Mouse (Mus musculus): ENCODE results near the gene Olfr875. TPM values are rescaled to one million over a fixed set of nuclear protein-coding genes. Genes with fewer than 3 reads are reported as not detected.

Gene Olfr875
- polyA plus RNA-seq, 1 experiment, result not detected

DNA sequence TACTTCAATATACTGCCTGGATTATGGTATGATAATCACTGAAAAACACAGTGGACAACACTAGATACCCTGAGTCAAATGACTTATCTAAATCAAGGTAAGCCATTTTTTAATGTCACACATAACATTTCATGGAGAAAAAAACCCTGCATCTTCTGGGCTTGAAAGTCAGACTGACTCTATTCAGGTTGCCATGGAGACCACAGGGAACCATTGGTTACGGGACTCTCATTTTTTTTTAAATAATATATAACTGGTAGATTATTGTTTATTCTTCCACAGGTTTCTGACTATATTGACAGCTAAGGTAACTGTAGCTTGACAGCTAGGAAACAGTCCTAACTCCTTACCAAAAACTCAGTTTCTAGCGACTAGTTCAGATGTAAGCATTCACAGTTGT lies 20.2 kb upstream of the Olfr875 start:
- H3K79me2 ChIP-seq (ENCODE audit: control insufficient read depth, insufficient read depth), result no peaks in the 10 kb centered on the region
- no peaks in the 10 kb centered on the region for H3K36me3 ChIP-seq (ENCODE audit: control insufficient read depth, insufficient read depth)
- no peak overlapping the region for H3K4me3 ChIP-seq
- H3K27me3 ChIP-seq (ENCODE audit: control insufficient read depth, insufficient read depth, insufficient read length), result no peaks in the 10 kb centered on the region
- no peak overlapping the region for H3ac ChIP-seq (ENCODE audit: control insufficient read depth, insufficient read length)
- TF ChIP-seq REST (IDR thresholded peaks at IDR 0.05; ENCODE audit: insufficient read depth, insufficient read length) (no peak), TCF12 (IDR thresholded peaks at IDR 0.05; ENCODE audit: insufficient read depth, poor library complexity, severe bottlenecking) (no peak)
- no peak overlapping the region for H3K4me2 ChIP-seq (ENCODE audit: low read depth)

DNA sequence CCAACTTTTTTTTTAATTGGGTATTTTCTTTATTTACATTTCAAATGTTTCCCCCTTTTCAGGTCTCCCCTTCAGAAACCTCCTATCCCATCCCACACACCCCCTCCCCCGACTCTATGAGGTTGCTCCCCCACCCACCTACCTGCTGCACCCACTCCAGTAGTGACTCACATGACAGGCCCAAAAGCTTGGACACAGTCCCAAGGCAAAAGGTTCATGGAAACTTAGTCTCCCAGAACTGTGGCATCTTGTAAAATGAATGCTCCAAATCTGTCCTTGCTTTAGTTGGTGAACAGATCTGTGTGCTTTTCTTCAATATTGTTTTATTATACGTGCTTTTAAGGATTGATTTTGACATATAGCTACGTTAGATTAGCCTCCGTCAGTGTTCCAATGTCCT lies 19.7 kb upstream of the Olfr875 start:
- Histone ChIP-seq H3K4me3 (no peak overlapping the region), H3K36me3 (ENCODE audit: control insufficient read depth, insufficient read depth) (no peaks in the 10 kb centered on the region), H3K79me2 (ENCODE audit: control insufficient read depth, insufficient read depth) (no peaks in the 10 kb centered on the region), H3K4me2 (ENCODE audit: low read depth) (no peak overlapping the region), H3K27me3 (ENCODE audit: control insufficient read depth, insufficient read depth, insufficient read length) (no peaks in the 10 kb centered on the region), H3ac (ENCODE audit: control insufficient read depth, insufficient read length) (no peak overlapping the region)
- TF ChIP-seq MYOD1 (IDR thresholded peaks at IDR 0.05; ENCODE audit: control insufficient read depth in 1 of 3, insufficient read length in 2 of 3, low read depth in 2 of 3), result no peak
- TF ChIP-seq REST (IDR thresholded peaks at IDR 0.05; ENCODE audit: insufficient read depth, insufficient read length), result no peak
- no peak for TF ChIP-seq SRF (IDR thresholded peaks at IDR 0.05; ENCODE audit: control insufficient read depth, insufficient read length, low read depth)
- no peak for TF ChIP-seq USF1 (IDR thresholded peaks at IDR 0.05; ENCODE audit: low read depth)
- no peak for TF ChIP-seq TCF3 (IDR thresholded peaks at IDR 0.05; ENCODE audit: insufficient read length, low read depth)
- no peak for TF ChIP-seq MAX (IDR thresholded peaks at IDR 0.05; ENCODE audit: low read depth)
- TF ChIP-seq MYOG (IDR thresholded peaks at IDR 0.05; ENCODE audit: control insufficient read depth in 1 of 3, insufficient read depth in 1 of 3, insufficient read length in 2 of 3, low read depth in 2 of 3), result no peak
- TF ChIP-seq CEBPB (IDR thresholded peaks at IDR 0.05; ENCODE audit: insufficient read depth, poor library complexity, severe bottlenecking), result no peak
- TF ChIP-seq POLR2AphosphoS2 (IDR thresholded peaks at IDR 0.05; ENCODE audit: insufficient read length, low read depth), result no peak
- no peak for TF ChIP-seq TCF12 (IDR thresholded peaks at IDR 0.05; ENCODE audit: insufficient read depth, poor library complexity, severe bottlenecking)
- TF ChIP-seq POLR2A (IDR thresholded peaks at IDR 0.05; ENCODE audit: insufficient read length, low read depth), result no peak
- TF ChIP-seq E2F4 (IDR thresholded peaks at IDR 0.05; ENCODE audit: insufficient read depth), result no peak

DNA sequence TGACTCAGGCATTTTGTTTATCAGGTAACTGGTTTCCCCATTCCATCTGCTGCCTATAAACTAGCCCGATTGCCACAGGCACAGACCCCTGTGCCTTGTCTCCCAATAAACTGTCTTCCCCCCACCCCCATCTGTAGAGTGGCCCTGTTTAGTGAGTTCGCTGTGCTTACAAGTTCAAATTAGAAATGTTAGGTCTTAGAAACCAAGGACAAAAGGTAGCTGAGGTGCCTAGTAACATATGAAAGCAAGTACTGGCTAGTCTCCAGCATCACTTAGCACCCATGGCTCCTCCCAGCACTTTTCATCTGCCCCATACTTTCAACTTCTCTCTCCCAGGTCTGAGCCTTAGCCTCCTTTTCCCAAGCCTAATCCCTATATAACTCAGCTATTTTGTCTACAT lies 9.9 kb upstream of the Olfr875 start:
- H3ac ChIP-seq (ENCODE audit: control insufficient read depth, insufficient read length), result no peak overlapping the region
- H3K4me2 ChIP-seq (ENCODE audit: low read depth), result no peak overlapping the region
- H3K4me3 ChIP-seq, result no peak overlapping the region
- no peak for TF ChIP-seq SRF (IDR thresholded peaks at IDR 0.05; ENCODE audit: control insufficient read depth, insufficient read length, low read depth)
- no peak for TF ChIP-seq MAX (IDR thresholded peaks at IDR 0.05; ENCODE audit: low read depth)
- TF ChIP-seq MYOG (IDR thresholded peaks at IDR 0.05; ENCODE audit: control insufficient read depth in 1 of 3, insufficient read depth in 1 of 3, insufficient read length in 2 of 3, low read depth in 2 of 3), result no peak
- no peak for TF ChIP-seq CEBPB (IDR thresholded peaks at IDR 0.05; ENCODE audit: insufficient read depth, poor library complexity, severe bottlenecking)
- no peak for TF ChIP-seq MYOD1 (IDR thresholded peaks at IDR 0.05; ENCODE audit: control insufficient read depth in 1 of 3, insufficient read length in 2 of 3, low read depth in 2 of 3)
- no peak for TF ChIP-seq POLR2AphosphoS2 (IDR thresholded peaks at IDR 0.05; ENCODE audit: insufficient read length, low read depth)
- TF ChIP-seq POLR2A (IDR thresholded peaks at IDR 0.05; ENCODE audit: insufficient read length, low read depth), result no peak
- TF ChIP-seq TCF12 (IDR thresholded peaks at IDR 0.05; ENCODE audit: insufficient read depth, poor library complexity, severe bottlenecking), result no peak
- no peak for TF ChIP-seq USF1 (IDR thresholded peaks at IDR 0.05; ENCODE audit: low read depth)
- TF ChIP-seq TCF3 (IDR thresholded peaks at IDR 0.05; ENCODE audit: insufficient read length, low read depth), result no peak
- TF ChIP-seq E2F4 (IDR thresholded peaks at IDR 0.05; ENCODE audit: insufficient read depth), result no peak
- no peak for TF ChIP-seq REST (IDR thresholded peaks at IDR 0.05; ENCODE audit: insufficient read depth, insufficient read length)
- no peaks in the 10 kb centered on the region for H3K27me3 ChIP-seq (ENCODE audit: control insufficient read depth, insufficient read depth, insufficient read length)
- H3K36me3 ChIP-seq (ENCODE audit: control insufficient read depth, insufficient read depth), result no peaks in the 10 kb centered on the region
- H3K79me2 ChIP-seq (ENCODE audit: control insufficient read depth, insufficient read depth), result no peaks in the 10 kb centered on the region

- H3ac ChIP-seq (ENCODE audit: control insufficient read depth, insufficient read length), result no peak overlapping the region
- H3K27me3 ChIP-seq (ENCODE audit: control insufficient read depth, insufficient read depth, insufficient read length), result no peaks in the 10 kb centered on the region
- no peak for TF ChIP-seq E2F4 (IDR thresholded peaks at IDR 0.05; ENCODE audit: insufficient read depth)
- no peak for TF ChIP-seq SRF (IDR thresholded peaks at IDR 0.05; ENCODE audit: control insufficient read depth, insufficient read length, low read depth)
- TF ChIP-seq TCF12 (IDR thresholded peaks at IDR 0.05; ENCODE audit: insufficient read depth, poor library complexity, severe bottlenecking), result no peak
- no peak for TF ChIP-seq CEBPB (IDR thresholded peaks at IDR 0.05; ENCODE audit: insufficient read depth, poor library complexity, severe bottlenecking)
- TF ChIP-seq MYOD1 (IDR thresholded peaks at IDR 0.05; ENCODE audit: control insufficient read depth in 1 of 3, insufficient read length in 2 of 3, low read depth in 2 of 3), result no peak
- TF ChIP-seq MAX (IDR thresholded peaks at IDR 0.05; ENCODE audit: low read depth), result no peak
- no peak for TF ChIP-seq POLR2AphosphoS2 (IDR thresholded peaks at IDR 0.05; ENCODE audit: insufficient read length, low read depth)
- TF ChIP-seq USF1 (IDR thresholded peaks at IDR 0.05; ENCODE audit: low read depth), result no peak
- no peak for TF ChIP-seq MYOG (IDR thresholded peaks at IDR 0.05; ENCODE audit: control insufficient read depth in 1 of 3, insufficient read depth in 1 of 3, insufficient read length in 2 of 3, low read depth in 2 of 3)
- TF ChIP-seq POLR2A (IDR thresholded peaks at IDR 0.05; ENCODE audit: insufficient read length, low read depth), result no peak
- no peak for TF ChIP-seq REST (IDR thresholded peaks at IDR 0.05; ENCODE audit: insufficient read depth, insufficient read length)
- TF ChIP-seq TCF3 (IDR thresholded peaks at IDR 0.05; ENCODE audit: insufficient read length, low read depth), result no peak
- H3K79me2 ChIP-seq (ENCODE audit: control insufficient read depth, insufficient read depth), result no peaks in the 10 kb centered on the region
- no peak overlapping the region for H3K4me3 ChIP-seq
- no peaks in the 10 kb centered on the region for H3K36me3 ChIP-seq (ENCODE audit: control insufficient read depth, insufficient read depth)
- H3K4me2 ChIP-seq (ENCODE audit: low read depth), result no peak overlapping the region
These were observed 9.1 kb upstream of the Olfr875 start for GRCm38 (mm10) chr9:37762541-37762940.

- H3K79me2 ChIP-seq (ENCODE audit: control insufficient read depth, insufficient read depth), result no peaks in the 10 kb centered on the region
- H3K4me2 ChIP-seq (ENCODE audit: low read depth), result no peak overlapping the region
- TF ChIP-seq TCF3 (IDR thresholded peaks at IDR 0.05; ENCODE audit: insufficient read length, low read depth) (no peak), CEBPB (IDR thresholded peaks at IDR 0.05; ENCODE audit: insufficient read depth, poor library complexity, severe bottlenecking) (no peak), POLR2AphosphoS2 (IDR thresholded peaks at IDR 0.05; ENCODE audit: insufficient read length, low read depth) (no peak), USF1 (IDR thresholded peaks at IDR 0.05; ENCODE audit: low read depth) (no peak), MAX (IDR thresholded peaks at IDR 0.05; ENCODE audit: low read depth) (no peak), SRF (IDR thresholded peaks at IDR 0.05; ENCODE audit: control insufficient read depth, insufficient read length, low read depth) (no peak), E2F4 (IDR thresholded peaks at IDR 0.05; ENCODE audit: insufficient read depth) (no peak), TCF12 (IDR thresholded peaks at IDR 0.05; ENCODE audit: insufficient read depth, poor library complexity, severe bottlenecking) (no peak), REST (IDR thresholded peaks at IDR 0.05; ENCODE audit: insufficient read depth, insufficient read length) (no peak), MYOG (IDR thresholded peaks at IDR 0.05; ENCODE audit: control insufficient read depth in 1 of 3, insufficient read depth in 1 of 3, insufficient read length in 2 of 3, low read depth in 2 of 3) (no peak), MYOD1 (IDR thresholded peaks at IDR 0.05; ENCODE audit: control insufficient read depth in 1 of 3, insufficient read length in 2 of 3, low read depth in 2 of 3) (no peak), POLR2A (IDR thresholded peaks at IDR 0.05; ENCODE audit: insufficient read length, low read depth) (no peak)
- H3ac ChIP-seq (ENCODE audit: control insufficient read depth, insufficient read length), result no peak overlapping the region
- H3K36me3 ChIP-seq (ENCODE audit: control insufficient read depth, insufficient read depth), result no peaks in the 10 kb centered on the region
- no peaks in the 10 kb centered on the region for H3K27me3 ChIP-seq (ENCODE audit: control insufficient read depth, insufficient read depth, insufficient read length)
- H3K4me3 ChIP-seq, result no peak overlapping the region
These were observed 996 bp upstream of the Olfr875 start for GRCm38 (mm10) chr9:37770661-37771060.

Measured in myocyte (in vitro differentiated cells).